Mouse (Mus musculus) kidney, embryonic 16.5 days (tissue): ENCODE data around the gene Uso1. TPM values are rescaled to one million over a fixed set of nuclear protein-coding genes. Genes with fewer than 3 reads are reported as not detected.
A peak's percentile ranks its signal among the peaks of the same experiment; 100 is the strongest.
"Not testable (repeated sequence)": the region's sequence is repeated elsewhere in the genome, so short reads cannot be mapped to it uniquely, and the experiment has no call there.

Source experiments
- ATAC-seq: fragments of 200-750 bp; cut with Nextera tagmentation; 2 replicates; pipeline ENCODE4 v1.8.0; 2017; ENCODE audit warnings: moderate TSS enrichment; ENCODE audit not compliant: low FRiP score, low TSS enrichment
- H3K27ac ChIP-seq: fragments of 300-500 bp; sonication (generic); 2 replicates; pipeline ENCODE4 v1.5.1; 2014; ENCODE audit warnings: low read length
- H3K27me3 ChIP-seq: fragments of 300-500 bp; sonication (generic); 2 replicates; pipeline ENCODE4 v1.6.1; 2014; ENCODE audit warnings: low read length, control low read depth, mixed read lengths; ENCODE audit not compliant: insufficient read depth
- H3K36me3 ChIP-seq: fragments of 300-500 bp; sonication (generic); 2 replicates; pipeline ENCODE4 v1.6.1; 2014; ENCODE audit warnings: low read length, control low read depth, mixed read lengths; ENCODE audit not compliant: insufficient read depth
- H3K4me1 ChIP-seq: fragments of 300-500 bp; sonication (generic); 2 replicates; pipeline ENCODE4 v1.6.1; 2014; ENCODE audit warnings: low read length, control low read depth, mixed read lengths; ENCODE audit not compliant: insufficient read depth
- H3K4me2 ChIP-seq: fragments of 300-500 bp; sonication (generic); replicated peaks from 2 replicates; pipeline ENCODE4 v1.6.1; 2014; ENCODE audit warnings: low read depth, low read length
- H3K4me3 ChIP-seq: fragments of 300-500 bp; sonication (generic); 2 replicates; pipeline ENCODE4 v1.5.1; 2014; ENCODE audit warnings: mild to moderate bottlenecking, low read length
- H3K9ac ChIP-seq: fragments of 300-500 bp; sonication (generic); replicated peaks from 2 replicates; pipeline ENCODE4 v1.6.1; 2014; ENCODE audit warnings: low read length
- H3K9me3 ChIP-seq: fragments of 300-500 bp; sonication (generic); 2 replicates; pipeline ENCODE4 v1.6.1; 2016; ENCODE audit warnings: low read length, control low read depth
- WGBS: fragments of 180-500 bp; shearing (Covaris S2); extraction: QIAGEN DNeasy Blood & Tissue Kit; methylation state at CpG from one replicate; pipeline ENCODE4 v1.1.7; 2014; 5-methylcytosine and 5-hydroxymethylcytosine counted together
- polyA plus RNA-seq: library from polyadenylated mRNA; unstranded; fragments of >200 nt; fragmentation: Nextera tagmentation; extraction: Ambion mirVana; gene quantifications from 2 replicates; pipeline ENCODE4 v1.2.1, GENCODE M21; 2015

Gene Uso1
- polyA plus RNA-seq, 1 experiment from 2014 or later, result 40.0 TPM

DNA sequence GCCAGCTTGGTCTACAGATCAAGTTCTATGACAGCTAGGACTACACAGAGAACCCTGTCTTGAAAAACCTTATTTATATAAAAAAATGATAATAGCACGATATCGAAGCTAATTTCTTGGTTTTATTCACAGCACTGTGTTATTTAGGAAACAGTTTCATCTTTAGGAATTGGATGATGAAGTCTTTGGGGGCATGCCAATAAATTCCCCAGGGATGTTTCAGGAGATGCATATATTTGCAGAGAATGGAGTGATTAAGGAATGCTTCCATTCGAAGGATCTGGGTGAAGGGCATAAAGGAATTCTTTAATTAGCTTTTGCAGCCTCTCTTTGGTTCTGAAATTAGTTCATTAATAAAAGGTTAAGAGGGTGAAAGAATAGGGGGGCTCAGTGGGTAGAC is 12.3 kb upstream of the Uso1 start:
- ATAC-seq, result no peak
- Histone ChIP-seq H3K9ac (no peak overlapping the region), H3K4me2 (no peak overlapping the region), H3K36me3 (no peaks in the 10 kb centered on the region), H3K27ac (no peak overlapping the region), H3K27me3 (no peaks in the 10 kb centered on the region), H3K4me3 (no peak overlapping the region), H3K4me1 (no peaks in the 10 kb centered on the region), H3K9me3 (no peaks in the 10 kb centered on the region)
- WGBS, result 89% methylated on average over 3 of the region's 3 CpGs

DNA sequence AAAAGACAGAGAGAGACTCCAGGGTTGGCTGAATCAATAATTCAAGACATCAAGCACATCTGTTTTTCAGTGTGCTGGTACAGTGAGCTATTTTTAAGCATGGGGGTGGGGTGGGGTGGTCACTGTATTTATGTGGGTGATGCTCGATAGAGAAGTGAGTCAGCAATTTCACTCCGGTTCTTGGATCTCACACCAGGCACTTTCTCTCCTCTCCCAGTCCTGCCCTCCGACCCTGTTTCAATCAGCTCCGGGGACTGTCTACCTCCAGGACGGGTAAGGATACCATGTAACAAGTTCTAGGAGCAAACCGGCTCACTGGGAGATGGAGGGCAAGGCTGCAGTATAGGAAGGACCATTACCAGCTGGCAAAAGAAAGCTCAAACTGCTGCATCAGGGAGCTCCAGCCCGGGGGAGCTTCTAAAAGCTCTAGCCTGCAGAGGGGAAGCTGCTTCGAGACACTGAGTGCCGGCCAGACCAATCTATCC is 10.6 kb upstream of the Uso1 start:
- no peak overlapping the region for H3K9ac ChIP-seq
- 56% methylated on average over 9 of the region's 9 CpGs for WGBS

DNA sequence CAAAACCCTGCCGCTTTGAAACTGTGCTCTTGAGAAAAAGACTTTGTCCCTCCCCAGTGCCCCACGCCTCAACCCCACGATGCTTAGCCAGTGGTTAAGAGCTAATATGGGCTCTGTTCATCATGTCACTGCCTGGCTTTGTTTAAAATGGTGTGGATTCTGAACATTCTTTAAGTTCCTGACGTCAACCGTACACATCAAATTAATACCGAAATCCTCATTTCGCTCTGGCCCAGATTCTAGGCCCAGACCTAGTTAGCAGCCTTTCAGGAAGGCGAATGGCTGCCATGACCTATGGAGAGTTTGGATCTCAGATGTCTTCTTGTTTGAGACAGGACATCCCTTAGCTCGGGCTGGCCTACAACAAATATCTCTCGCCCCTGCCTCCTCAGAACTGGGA is 10.0 kb upstream of the Uso1 start:
- WGBS, result 89% methylated on average over 10 of the region's 10 CpGs
- ATAC-seq, result no peak
- Histone ChIP-seq H3K27ac (no peak overlapping the region), H3K4me2 (no peak overlapping the region), H3K27me3 (no peaks in the 10 kb centered on the region), H3K4me1 (no peaks in the 10 kb centered on the region), H3K9me3 (no peaks in the 10 kb centered on the region), H3K4me3 (no peak overlapping the region), H3K9ac (no peak overlapping the region), H3K36me3 (no peaks in the 10 kb centered on the region)

More for the DNA sequence above, 10.6 kb upstream of the Uso1 start:
- H3K4me1 ChIP-seq, result no peaks in the 10 kb centered on the region
- no peak overlapping the region for H3K4me2 ChIP-seq
- peak; percentile 23; the same call in 1 of the 2 replicates for ATAC-seq
- no peak overlapping the region for H3K4me3 ChIP-seq
- no peaks in the 10 kb centered on the region for H3K27me3 ChIP-seq
- H3K9me3 ChIP-seq, result no peaks in the 10 kb centered on the region
- no peaks in the 10 kb centered on the region for H3K36me3 ChIP-seq
- no peak overlapping the region for H3K27ac ChIP-seq

DNA sequence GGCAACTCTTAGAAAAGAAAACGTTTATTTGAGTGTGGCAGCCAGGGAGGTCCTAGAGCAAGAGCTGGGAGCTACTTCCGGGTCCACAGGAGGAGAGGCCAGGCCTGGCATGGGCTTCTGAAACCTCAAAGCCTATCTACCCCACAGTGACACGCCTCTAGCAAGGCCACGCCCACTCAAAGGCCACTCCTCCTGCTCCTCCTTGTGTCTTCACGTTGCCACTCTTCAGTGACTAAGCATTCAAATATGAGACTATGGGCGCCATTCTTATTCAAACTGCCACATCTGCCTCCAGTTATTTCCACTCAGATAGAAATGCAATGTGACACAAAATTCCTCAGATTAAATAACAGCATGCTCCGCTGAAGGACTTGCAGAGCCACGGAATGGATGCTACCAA is 9.2 kb upstream of the Uso1 start:
- Histone ChIP-seq H3K4me1 (no peaks in the 10 kb centered on the region), H3K27ac (no peak overlapping the region), H3K4me3 (no peak overlapping the region), H3K9ac (no peak overlapping the region), H3K9me3 (no peaks in the 10 kb centered on the region), H3K4me2 (no peak overlapping the region), H3K36me3 (no peaks in the 10 kb centered on the region), H3K27me3 (no peaks in the 10 kb centered on the region)
- peak; percentile 72 for ATAC-seq
- WGBS, result 19% methylated on average over 8 of the region's 8 CpGs

DNA sequence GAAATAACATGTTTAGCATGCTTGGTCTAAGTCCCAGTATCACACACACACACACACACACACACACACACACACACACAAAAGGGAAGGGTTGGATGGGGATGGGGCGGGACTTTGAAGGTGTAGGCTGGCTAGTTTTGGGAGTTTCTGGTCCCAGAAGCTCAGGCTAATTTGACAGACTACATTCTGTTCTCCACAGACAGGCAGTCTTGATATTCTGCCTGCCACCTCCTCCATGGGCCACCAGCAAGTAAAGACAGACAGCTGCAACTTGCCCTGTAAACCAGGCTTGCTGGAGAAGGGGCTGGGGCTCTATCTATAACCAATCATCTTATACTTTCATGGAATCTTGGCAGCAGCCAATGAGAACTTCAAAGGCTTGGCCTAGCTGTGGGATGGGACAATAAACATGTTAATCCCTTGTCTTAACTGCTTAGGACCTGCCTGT is 8.4 kb upstream of the Uso1 start:
- ATAC-seq, result no peak
- H3K9ac ChIP-seq, result no peak overlapping the region
- WGBS, result 71% methylated on average over 1 of the region's 1 CpGs
- no peaks in the 10 kb centered on the region for H3K9me3 ChIP-seq
- H3K4me3 ChIP-seq, result no peak overlapping the region
- no peaks in the 10 kb centered on the region for H3K36me3 ChIP-seq
- H3K27me3 ChIP-seq, result no peaks in the 10 kb centered on the region
- no peak overlapping the region for H3K27ac ChIP-seq
- no peak overlapping the region for H3K4me2 ChIP-seq
- no peaks in the 10 kb centered on the region for H3K4me1 ChIP-seq

DNA sequence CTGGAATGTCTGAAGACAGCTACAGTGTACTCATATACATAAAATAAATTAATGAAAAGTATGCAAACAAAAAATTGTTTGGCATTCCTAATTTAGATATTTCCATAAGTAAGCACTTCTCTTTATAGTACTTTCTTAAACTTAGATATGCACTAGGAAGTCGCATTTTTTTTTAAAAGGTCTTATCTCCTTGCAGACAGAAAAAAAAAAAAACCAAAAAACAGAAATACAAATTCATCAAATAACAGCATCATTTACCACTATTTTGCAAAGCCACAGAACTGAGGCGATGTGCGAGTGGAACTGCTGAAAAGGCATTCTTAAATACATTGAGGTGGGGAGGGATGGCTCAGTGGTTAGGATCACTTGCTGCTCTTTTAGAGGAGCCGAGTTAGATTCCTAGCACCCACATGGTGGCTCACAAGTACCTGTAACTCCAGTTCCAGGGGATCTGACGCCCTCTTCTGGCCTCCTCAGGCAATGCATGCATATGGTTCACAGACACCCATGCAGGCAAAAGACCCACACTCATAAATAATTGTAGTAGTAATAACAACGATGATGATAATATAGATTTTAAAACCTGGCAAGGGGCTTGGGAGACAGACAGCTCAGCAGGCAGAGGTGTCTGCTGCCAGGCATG is 7.6 kb upstream of the Uso1 start:
- Histone ChIP-seq H3K36me3 (no peaks in the 10 kb centered on the region), H3K27me3 (no peaks in the 10 kb centered on the region), H3K27ac (no peak overlapping the region), H3K4me3 (no peak overlapping the region), H3K4me1 (no peaks in the 10 kb centered on the region), H3K4me2 (no peak overlapping the region), H3K9ac (no peak overlapping the region), H3K9me3 (no peaks in the 10 kb centered on the region)
- 89% methylated on average over 6 of the region's 6 CpGs for WGBS
- no peak for ATAC-seq

DNA sequence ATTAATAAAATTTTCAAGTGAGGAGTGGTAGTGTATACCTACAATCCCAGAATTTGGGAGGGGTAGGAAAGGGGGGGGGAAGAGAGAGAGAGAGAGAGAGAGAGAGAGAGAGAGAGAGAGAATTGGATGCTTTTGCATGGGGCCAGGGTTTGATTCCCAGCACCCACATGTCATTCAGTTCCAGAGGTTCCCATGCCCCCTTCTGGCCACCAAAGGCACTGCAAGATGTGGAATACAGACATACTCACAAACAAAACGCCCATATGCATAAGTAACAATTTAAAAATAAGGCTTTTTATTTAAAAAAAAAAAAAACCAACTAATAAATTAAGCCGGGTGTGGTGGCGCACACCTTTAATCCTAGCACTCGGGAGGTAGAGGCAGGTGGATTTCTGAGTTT is 5.6 kb upstream of the Uso1 start:
- 93% methylated on average over 4 of the region's 4 CpGs for WGBS
- no peak overlapping the region for H3K27ac ChIP-seq
- no peak for ATAC-seq

DNA sequence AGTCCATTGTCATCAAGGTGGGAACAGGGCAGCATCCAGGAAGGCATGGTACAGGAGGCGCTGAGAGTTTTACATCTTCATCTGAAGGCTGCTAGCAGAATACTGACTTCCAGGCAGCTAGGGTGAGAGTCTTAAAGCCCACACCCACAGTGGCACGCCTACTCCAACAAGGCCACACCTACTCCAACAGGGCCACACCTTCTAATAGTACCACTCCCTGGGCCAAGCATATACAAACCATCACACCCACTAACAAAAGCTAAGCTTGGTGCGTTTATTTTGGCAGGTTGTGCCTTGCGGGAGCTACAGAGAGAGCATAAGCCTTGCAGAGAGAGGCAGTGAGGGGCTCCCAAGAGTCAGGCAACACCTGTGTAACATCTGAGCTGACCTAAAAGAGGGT is 4.7 kb upstream of the Uso1 start:
- H3K9ac ChIP-seq, ATAC-seq, H3K27ac ChIP-seq, H3K27me3 ChIP-seq, H3K9me3 ChIP-seq, H3K36me3 ChIP-seq, H3K4me2 ChIP-seq, H3K4me1 ChIP-seq, H3K4me3 ChIP-seq: not testable (repeated sequence)
- WGBS, result 76% methylated on average over 4 of the region's 4 CpGs

More for the DNA sequence above, 5.6 kb upstream of the Uso1 start:
- Histone ChIP-seq H3K9ac (no peak overlapping the region), H3K27me3 (no peaks in the 10 kb centered on the region), H3K4me3 (no peak overlapping the region), H3K36me3 (no peaks in the 10 kb centered on the region), H3K9me3 (no peaks in the 10 kb centered on the region), H3K4me2 (no peak overlapping the region), H3K4me1 (peaks cover 7% of the 10 kb centered on the region)

DNA sequence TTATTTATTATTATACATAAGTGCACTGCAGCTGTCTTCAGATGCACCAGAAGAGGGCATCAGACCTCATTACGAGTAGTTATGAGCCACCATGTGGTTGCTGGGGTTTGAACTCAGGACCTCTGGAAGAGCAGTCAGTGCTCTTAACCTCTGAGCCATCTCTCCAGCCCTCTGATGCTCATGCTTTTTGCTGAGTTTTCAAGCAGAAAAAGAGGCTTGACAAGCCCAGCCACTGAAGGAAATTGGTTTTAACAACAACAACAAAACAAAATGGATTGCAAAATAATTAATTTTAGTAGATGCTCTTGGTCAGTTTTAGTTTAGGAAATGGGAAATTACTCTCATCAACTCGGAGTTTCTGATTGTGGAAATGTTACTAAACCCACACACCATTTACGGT is 2.8 kb upstream of the Uso1 start:
- no peaks in the 10 kb centered on the region for H3K9me3 ChIP-seq
- 82% methylated on average over 3 of the region's 3 CpGs for WGBS
- ATAC-seq, result no peak
- H3K4me3 ChIP-seq, result no peak overlapping the region
- no peak overlapping the region for H3K27ac ChIP-seq
- H3K9ac ChIP-seq, result no peak overlapping the region
- H3K4me1 ChIP-seq, result peaks cover 22% of the 10 kb centered on the region
- no peaks in the 10 kb centered on the region for H3K27me3 ChIP-seq
- H3K36me3 ChIP-seq, result no peaks in the 10 kb centered on the region
- H3K4me2 ChIP-seq, result no peak overlapping the region

DNA sequence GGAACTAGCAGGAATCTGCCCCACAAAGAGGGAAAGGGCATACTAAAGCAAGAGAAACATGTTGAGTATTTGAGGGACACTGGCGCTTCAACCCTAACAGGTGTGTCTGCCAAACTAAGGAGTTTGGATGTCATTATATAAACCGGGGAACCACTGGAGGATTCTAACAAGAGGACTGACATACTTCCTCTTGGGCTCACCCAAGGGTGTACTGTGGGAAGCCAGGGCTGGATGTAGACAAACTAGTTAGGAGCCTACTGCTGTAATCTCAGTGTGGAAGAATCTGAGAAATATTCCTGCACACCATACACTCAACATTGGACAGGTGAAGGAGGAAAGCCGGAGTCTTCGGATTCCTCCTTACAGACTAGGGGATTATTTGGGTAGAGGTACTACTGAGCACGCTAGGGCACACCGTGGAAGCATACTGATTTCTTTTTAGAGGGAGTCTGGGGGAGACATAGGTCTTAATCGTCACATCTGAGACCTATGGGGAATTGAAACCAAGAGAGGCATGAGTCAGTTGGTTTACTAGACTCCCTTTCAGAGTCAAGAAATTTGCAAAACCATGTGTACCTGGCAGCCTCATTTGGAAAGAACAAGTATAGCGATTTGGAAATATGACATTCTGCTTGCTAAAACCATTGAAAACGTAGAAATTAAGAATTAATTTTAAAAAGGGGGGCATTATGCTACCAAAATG is 1.1 kb upstream of the Uso1 start:
- Histone ChIP-seq H3K36me3 (no peaks in the 10 kb centered on the region), H3K27me3 (no peaks in the 10 kb centered on the region), H3K4me1 (peaks cover 22% of the 10 kb centered on the region), H3K9me3 (no peaks in the 10 kb centered on the region), H3K4me2 (peak overlapping the region; percentile 91), H3K27ac (no peak overlapping the region), H3K4me3 (peak overlapping the region; percentile 91), H3K9ac (0 out of 2 replicates have a peak overlapping the region, but pooled peaks have one; percentile 15)
- WGBS, result 61% methylated on average over 9 of the region's 9 CpGs
- ATAC-seq, result no peak
